Mouse (Mus musculus) layer of hippocampus, postnatal 25 days (tissue): Measurements from ENCODE around the gene Olfr1490. TPM values are rescaled to one million over a fixed set of nuclear protein-coding genes. Genes with fewer than 3 reads are reported as not detected.
"Not testable (repeated sequence)": the region's sequence is repeated elsewhere in the genome, so short reads cannot be mapped to it uniquely, and the experiment has no call there.

ENCODE experiments used
- DNase-seq, 2 experiments: peaks; one replicate each; pipeline ENCODE4 v3.0.0; 2022; ENCODE audit warnings: mixed read lengths in 2 of 2, low spot score in 1 of 2; ENCODE audit errors: extremely low spot score in 1 of 2
- microRNA-seq, 2 experiments: library from miRNA; unstranded; fragments of <30 nt; microRNA quantifications; one replicate each; pipeline ENCODE4 v1.2.0; 2021
- total RNA-seq, 2 experiments: library from RNA; stranded (reverse); gene quantifications; 2 replicates each; pipeline ENCODE4 v1.2.3; 2021

Olfr1490 gene
- not detected for total RNA-seq

GRCm38 (mm10) chr19:13650791-13651190, at the start of gene Olfr1490:
TSS of gene Olfr1490 (plus strand) at chr19:13651091.
- DNase-seq, result no peak

- DNase-seq, result not testable (repeated sequence)
Measured at GRCm38 (mm10) chr19:13617075-13617474, 33.8 kb upstream of the Olfr1490 start, which contains the start of gene Olfr1487. TSS of gene Olfr1487 (plus strand) at chr19:13617375.

- no peak for DNase-seq
Measured at GRCm38 (mm10) chr19:13631321-13631720, 19.6 kb upstream of the Olfr1490 start, which contains the start of gene Olfr1489. TSS of gene Olfr1489 (plus strand) at chr19:13631621.

- no peak for DNase-seq
Measured at GRCm38 (mm10) chr19:13696968-13697367, 46.1 kb downstream of the Olfr1490 start, which contains the start of gene Olfr1491. TSS of gene Olfr1491 (plus strand) at chr19:13697268.

Small RNA genes lying within 50 kb of the gene (microRNA-seq; reads per million reads assigned to microRNA genes)
- gene Gm23931, result 0 reads per million in 2 experiments

Other genes with a start within 250 kb of the Olfr1490 start
- gene Olfr1469, start 243.2 kb upstream of the Olfr1490 start, total RNA-seq, result not detected
- gene Olfr1471, start 207.7 kb upstream of the Olfr1490 start, total RNA-seq, result not detected
- not detected for gene Olfr1472, start 195.0 kb upstream of the Olfr1490 start, total RNA-seq
- gene Olfr1474, start 181.5 kb upstream of the Olfr1490 start, total RNA-seq, result not detected
- not detected for gene Olfr1475, start 170.9 kb upstream of the Olfr1490 start, total RNA-seq
- not detected for gene Olfr1477, start 150.5 kb upstream of the Olfr1490 start, total RNA-seq
- not detected for gene Olfr1480, start 123.2 kb upstream of the Olfr1490 start, total RNA-seq
- gene Olfr1484, start 67.6 kb upstream of the Olfr1490 start, total RNA-seq, result not detected
- gene Olfr1487, start 33.7 kb upstream of the Olfr1490 start, total RNA-seq, result not detected
- not detected for gene Olfr1489, start 19.5 kb upstream of the Olfr1490 start, total RNA-seq
- gene Olfr1491, start 46.2 kb downstream of the Olfr1490 start, total RNA-seq, result not detected
- gene Olfr1493-ps1, start 72.2 kb downstream of the Olfr1490 start, total RNA-seq, result not detected
- not detected for gene Olfr1494, start 88.6 kb downstream of the Olfr1490 start, total RNA-seq
- gene Olfr1495, start 113.5 kb downstream of the Olfr1490 start, total RNA-seq, result not detected
- gene Olfr1496, start 126.8 kb downstream of the Olfr1490 start, total RNA-seq, result not detected
- gene Olfr1497, start 147.1 kb downstream of the Olfr1490 start, total RNA-seq, result not detected
- gene Olfr1499, start 168.4 kb downstream of the Olfr1490 start, total RNA-seq, result not detected
- not detected for gene Olfr1500, start 179.4 kb downstream of the Olfr1490 start, total RNA-seq
- not detected for gene Olfr1501, start 199.6 kb downstream of the Olfr1490 start, total RNA-seq
- gene Olfr1502, start 210.7 kb downstream of the Olfr1490 start, total RNA-seq, result not detected
- not detected for gene Olfr1504, start 246.8 kb downstream of the Olfr1490 start, total RNA-seq